Mouse (Mus musculus): ENCODE results near the gene B430305J03Rik.

GRCm38 (mm10) chr3:61361338-61361737, 4.4 kb downstream of the B430305J03Rik start, which contains the start of gene Rap2b:
- TF ChIP-seq CTCF (IDR thresholded peaks at IDR 0.05; ENCODE audit: low read depth, low read length) = no peak
- no peak for TF ChIP-seq POLR2A (IDR thresholded peaks at IDR 0.05; ENCODE audit: extremely low read depth, insufficient read depth, low read length)
